Mouse (Mus musculus): Measurements from ENCODE around the gene Ppp6r1.

The Ppp6r1 gene

DNA sequence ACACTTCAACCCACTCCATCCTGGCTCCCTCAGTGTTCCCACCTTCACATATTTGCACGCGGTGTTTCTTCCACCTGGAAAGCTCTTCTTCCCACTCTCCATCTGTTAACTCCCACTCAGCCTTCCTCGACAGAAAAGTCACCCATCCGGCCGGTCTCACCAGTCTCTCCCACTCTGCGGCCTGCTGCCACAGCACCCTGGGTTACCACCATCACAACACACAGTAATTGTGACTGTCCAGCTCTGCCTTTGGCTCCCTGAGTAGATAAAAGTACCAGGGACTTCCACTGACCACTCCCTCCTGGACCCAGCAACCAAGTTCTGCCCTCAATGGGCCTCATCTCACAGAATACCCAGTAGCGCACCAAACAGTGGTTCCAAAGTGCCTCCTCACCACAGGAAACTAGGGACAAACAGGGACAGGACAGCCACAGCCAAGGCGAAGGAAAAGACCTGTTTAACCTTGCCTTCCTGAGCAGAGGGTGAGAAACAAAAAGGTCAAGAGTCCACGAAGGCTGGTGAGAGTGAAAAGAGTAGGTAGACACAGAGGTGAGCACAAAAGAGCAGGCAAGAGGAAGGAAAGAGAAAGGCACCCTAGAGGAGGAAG lies 1.2 kb downstream of the Ppp6r1 start:
- no peak for DNase-seq

GRCm38 (mm10) chr7:4656818-4657217 lies 2.0 kb downstream of the Ppp6r1 start:
- no peak for DNase-seq

DNA sequence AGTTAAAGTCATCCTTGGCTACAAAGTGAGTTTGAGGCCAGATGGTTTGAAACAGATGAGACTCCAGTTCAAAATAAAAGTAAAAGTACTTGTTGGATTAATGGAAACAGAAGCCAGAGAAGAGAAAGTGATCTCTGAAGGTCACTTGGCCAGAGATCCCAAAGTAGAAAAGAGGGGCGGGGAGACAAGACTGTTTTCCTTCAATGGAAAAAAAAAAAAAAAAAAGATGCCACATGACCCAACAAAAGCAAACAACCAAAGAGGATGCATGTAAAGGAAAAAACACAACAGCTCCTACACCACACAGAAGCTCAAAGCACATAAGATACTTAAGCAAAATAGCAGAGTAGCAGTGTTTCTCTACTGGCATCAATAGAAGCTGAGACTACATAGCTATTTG lies 2.9 kb downstream of the Ppp6r1 start:
- no peak for DNase-seq

DNA sequence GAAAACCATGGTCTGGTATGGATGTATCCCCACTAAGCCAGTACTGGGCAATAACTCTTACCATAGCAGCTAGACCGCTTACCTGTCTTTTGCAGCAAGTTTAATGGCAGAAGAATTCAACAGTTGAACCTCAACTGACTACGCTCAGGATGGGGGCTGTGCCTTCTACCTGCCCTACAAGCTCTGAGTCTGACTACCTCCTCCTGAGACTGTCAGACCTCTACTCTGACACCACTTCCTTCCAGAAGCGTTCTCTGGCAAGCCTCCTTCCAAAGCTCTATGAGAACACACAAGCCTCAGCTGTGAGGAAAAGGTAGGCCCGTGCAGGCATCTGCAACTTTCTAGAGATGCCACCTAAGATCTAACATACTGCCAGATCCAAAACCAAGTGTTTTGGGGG lies 3.4 kb downstream of the Ppp6r1 start:
- peak; percentile 53 for DNase-seq

DNA sequence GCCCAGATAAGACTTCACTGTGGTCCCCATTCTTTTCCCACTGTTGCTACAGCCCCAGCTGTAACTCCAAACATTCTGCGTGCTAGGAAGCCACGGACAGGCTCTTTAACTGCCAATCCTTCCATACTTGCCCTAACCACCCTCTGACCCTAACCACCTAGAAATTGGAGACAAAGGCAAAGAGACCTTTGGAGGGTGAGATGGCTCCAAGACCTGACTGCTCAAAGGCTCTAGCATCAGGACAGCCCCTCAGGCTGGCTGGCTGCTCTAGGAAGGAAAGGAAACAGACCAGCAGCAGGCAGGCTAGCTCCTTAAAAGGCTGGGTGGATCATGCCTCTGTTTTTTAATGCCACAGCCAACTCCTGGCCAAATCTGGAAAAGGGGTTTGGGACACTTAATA lies 4.6 kb downstream of the Ppp6r1 start:
- DNase-seq, result peak; percentile 46

DNA sequence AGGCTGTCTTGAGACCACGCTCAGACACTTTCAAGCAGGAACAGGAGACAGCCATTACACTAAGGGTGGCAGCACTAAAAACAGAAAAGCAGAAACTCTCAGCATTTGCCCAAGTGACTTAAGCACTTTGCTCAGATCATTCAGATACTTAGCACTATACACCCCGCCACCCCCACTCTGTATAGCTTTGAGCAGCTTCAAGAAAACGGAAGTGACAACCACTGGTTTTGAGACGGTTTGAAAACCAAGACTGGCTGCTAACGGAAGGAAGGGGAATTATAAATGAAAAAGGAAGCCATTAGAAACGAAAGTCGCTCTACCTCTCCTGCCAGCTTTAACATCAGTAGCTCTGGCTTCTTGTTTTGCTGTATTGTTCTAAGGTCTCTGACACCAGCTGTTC lies 5.0 kb downstream of the Ppp6r1 start:
- DNase-seq, result peak; percentile 83

- peak; percentile 46 for DNase-seq
These were observed 5.5 kb downstream of the Ppp6r1 start for GRCm38 (mm10) chr7:4653351-4653750.

GRCm38 (mm10) chr7:4652726-4653125 lies 6.1 kb downstream of the Ppp6r1 start:
- peak; percentile 23 for DNase-seq

GRCm38 (mm10) chr7:4651581-4651980 lies 7.2 kb downstream of the Ppp6r1 start:
- peak; percentile 43 for DNase-seq

DNA sequence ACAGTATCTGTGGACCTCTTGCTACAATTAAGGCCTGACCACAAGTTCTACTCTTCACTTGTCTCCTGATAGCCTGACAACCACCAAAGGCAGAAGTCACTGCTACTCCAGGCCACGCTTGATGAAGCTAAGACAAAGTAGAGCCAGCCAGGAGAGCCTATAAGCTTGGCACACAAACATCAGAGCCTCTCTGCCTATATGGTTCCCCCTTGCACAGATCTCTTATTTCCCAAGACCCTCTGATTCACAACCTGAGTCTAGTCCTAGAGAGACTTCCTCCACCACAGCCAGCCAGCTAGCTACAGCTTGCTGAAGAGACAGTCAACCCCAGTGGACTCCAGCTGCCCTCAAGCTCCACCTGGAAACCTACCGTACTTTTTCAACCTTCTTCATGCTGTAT lies 10.8 kb downstream of the Ppp6r1 start:
- no peak for DNase-seq

DNA sequence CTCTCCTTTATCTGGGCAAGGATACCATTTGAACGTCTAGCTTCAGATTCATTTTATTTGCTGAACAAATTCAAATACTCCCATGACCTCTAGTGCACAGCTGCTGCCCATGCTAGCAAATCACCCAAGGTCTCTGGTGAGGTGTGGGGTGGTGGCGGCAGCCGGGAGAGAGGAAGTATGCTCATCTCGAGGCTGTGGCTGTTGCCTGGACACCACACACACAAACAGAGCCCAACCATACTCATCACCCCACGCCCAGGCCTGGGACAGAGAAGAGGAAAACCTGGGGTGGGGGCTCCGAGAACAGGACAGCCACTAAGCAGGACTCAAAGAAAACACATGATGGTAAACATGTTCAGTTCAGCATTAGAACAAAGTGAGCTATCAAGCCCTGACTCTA lies 11.5 kb downstream of the Ppp6r1 start:
- DNase-seq, result peak; percentile 20

- DNase-seq, result peak; percentile 9
These were observed 12.0 kb downstream of the Ppp6r1 start for GRCm38 (mm10) chr7:4646806-4647205.

DNA sequence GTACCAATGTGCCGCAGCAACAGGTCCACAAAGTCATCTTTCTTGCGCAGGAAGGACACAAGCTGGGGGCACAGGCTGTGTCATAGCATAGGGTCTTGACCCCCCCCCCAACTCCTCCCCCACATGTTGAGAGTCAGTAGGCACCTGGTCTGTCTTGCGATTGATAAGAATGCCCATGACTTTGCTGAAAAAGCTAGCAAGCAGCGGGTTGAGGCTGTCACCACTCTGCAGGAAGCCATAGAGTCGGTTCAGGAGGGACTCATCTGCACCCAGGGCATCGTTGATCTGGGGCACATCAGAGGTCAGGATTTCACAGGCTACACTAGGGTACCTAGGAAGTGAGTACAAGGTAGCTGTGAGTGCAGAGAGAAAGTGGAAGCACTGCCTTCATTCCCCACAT lies 15.6 kb downstream of the Ppp6r1 start:
- DNase-seq, result peak; percentile 4

- peak; percentile 8 for DNase-seq
These were observed 16.9 kb downstream of the Ppp6r1 start for GRCm38 (mm10) chr7:4641956-4642355.

DNA sequence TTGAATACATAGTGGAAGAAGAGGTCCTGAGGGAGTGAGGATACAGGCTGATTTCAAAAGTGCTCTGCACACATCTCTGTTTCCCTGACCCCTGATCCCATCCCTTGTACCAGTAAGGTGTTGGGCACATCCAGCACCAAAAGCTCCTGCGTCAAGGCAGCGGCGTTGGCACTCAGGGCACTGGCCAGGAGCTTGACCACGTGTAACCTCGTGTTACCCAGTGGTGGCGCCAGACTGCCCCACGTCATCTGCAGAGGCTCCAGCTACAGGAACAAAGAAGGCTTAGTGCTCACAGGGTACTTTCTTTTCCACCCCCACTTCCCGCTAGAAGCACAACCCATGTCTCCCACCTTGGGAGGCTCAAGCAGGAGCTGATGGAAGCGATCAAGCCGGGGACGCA lies 17.7 kb downstream of the Ppp6r1 start:
- peak; percentile 20 for DNase-seq

DNA sequence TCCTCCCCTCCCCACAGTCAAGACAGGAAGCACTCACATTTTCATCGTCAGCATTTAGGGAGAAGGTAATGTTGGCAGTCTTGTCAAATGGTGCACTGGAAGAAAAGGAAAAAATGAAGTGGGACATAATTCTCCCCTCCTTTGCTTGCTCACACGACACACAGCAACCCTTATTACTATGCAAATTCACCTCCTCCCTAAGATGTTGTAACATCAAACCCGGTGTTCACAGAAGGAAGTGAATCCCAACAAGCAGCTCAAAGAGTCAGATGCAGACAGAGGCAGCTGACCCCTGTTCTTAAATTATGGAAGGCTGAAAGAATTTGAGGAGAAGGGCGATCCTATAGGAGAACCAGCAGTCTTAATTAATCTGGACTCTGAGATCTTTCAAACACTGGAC lies 22.6 kb downstream of the Ppp6r1 start:
- no peak for DNase-seq

DNA sequence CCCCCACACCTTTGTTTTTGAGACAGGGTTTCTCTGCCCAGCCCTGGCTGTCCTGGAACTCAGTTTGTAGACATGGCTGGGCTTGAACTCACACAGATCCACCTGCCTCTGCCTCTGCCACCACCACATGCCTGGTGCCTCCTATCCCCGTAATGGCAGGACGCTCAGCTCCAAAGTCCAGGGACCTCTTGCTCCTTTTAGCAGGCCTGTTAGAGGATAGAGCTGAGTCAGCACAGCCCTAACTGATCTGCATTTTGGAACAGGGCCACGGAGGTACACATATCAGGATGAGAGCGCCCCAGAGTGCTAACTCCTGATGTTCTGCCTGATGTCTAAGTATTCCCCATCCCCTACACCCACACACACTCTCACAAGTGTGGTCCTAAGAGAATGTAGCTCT lies 27.8 kb downstream of the Ppp6r1 start, which contains the start of gene Tmem86b:
Tmem86b (minus strand) TSS at position 392 of the 400 bp plus-strand sequence.
- DNase-seq, result no peak

DNA sequence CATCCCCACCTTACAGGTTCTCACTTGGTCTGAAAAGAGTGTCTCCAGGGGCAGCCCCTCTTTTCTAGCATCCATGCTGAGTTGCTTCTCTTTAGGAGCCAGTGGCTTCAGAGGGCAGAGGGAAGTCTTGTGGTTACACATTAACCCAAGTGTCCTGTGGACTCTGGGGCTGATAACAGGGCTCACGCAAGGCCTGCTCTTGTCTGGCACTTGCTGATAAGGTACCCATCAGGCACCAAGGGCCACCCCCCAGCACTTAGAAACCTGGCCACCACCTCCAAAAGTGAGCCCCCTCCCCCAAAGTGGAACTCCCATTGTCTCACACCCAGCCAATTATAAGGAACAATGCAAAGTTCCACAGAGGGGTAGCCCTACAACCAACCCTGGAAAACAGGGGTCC lies 28.6 kb downstream of the Ppp6r1 start:
- no peak for DNase-seq

- no peak for DNase-seq
These were observed 29.2 kb downstream of the Ppp6r1 start for GRCm38 (mm10) chr7:4629586-4629985.

GRCm38 (mm10) chr7:4625928-4626327 lies 32.9 kb downstream of the Ppp6r1 start:
- DNase-seq, result no peak

- DNase-seq, result peak; percentile 59
These were observed 34.5 kb downstream of the Ppp6r1 start for GRCm38 (mm10) chr7:4624343-4624742.

DNA sequence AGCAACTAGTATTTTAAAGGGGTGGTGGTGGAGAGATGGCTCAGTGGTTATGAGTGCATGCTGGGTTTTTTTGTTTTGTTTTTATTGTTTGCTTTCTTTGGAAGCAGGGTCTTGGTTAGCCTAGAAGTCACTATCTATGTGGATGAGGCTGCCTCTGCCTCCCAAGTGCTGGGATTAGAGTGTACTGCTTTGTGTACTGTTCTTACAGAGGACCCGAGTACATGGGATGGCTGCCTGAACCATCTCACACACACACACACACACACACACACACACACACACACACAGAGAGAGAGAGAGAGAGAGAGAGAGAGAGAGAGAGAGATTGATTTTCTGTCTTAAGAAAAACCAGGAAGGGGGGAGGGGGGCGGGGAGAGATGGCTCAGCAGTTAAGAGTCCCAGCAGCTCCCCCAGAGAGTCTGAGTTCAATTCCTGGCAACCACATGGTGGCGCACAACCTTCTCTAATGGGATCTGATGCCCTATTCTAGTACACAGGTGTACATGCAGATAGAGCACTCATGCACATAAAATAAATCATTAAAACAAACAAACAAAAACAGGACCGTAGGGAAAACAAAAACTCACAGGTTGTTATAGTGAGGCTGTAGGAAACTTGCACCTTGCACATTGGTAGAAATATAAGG lies 35.2 kb downstream of the Ppp6r1 start:
- peak; percentile 88 for DNase-seq

- peak; percentile 84 for DNase-seq
These were observed 38.8 kb downstream of the Ppp6r1 start for GRCm38 (mm10) chr7:4619979-4620378.

- DNase-seq, result no peak
These were observed 44.9 kb downstream of the Ppp6r1 start for GRCm38 (mm10) chr7:4613740-4614403.

Data from thymus, postnatal 4 days (tissue).